Mouse (Mus musculus) thymus, adult 2 months (tissue): ENCODE results near the gene Lgals1.

Experiments
- CTCF ChIP-seq: fragments of 200-500 bp; IDR thresholded peaks from 2 replicates; pipeline ENCODE4 v1.5.1; 2012; ENCODE audit warnings: mild to moderate bottlenecking, control low read depth, low read length, moderate library complexity, borderline replicate concordance; ENCODE audit not compliant: control insufficient read depth, poor library complexity, insufficient read depth; ENCODE audit errors: extremely low read depth
- POLR2A ChIP-seq: fragments of 200-500 bp; IDR thresholded peaks from 2 replicates; pipeline ENCODE4 v1.6.1; 2012; ENCODE audit warnings: mild to moderate bottlenecking, low read length, control low read depth, moderate library complexity; ENCODE audit not compliant: control insufficient read depth, poor library complexity, insufficient read depth; ENCODE audit errors: extremely low read depth

GRCm38 (mm10) chr15:78978875-78979274 is 52.4 kb downstream of the Lgals1 start:
- TF ChIP-seq CTCF (no peak), POLR2A (no peak)
